Mouse (Mus musculus) left cerebral cortex, adult 11 months (tissue): Measurements from ENCODE around the gene 4930548H24Rik.
A peak's percentile ranks its signal among the peaks of the same experiment; 100 is the strongest.
"Not testable (repeated sequence)": the region's sequence is repeated elsewhere in the genome, so short reads cannot be mapped to it uniquely, and the experiment has no call there.

Source experiments
- DNase-seq: peaks from one replicate; pipeline ENCODE4 v3.0.0; 2022; ENCODE audit warnings: low spot score

Gene 4930548H24Rik

GRCm38 (mm10) chr5:31485440-31485839 is at the start of gene 4930548H24Rik:
Gene 4930548H24Rik, plus strand, starts transcription at chr5:31485740.
- DNase-seq = no peak

GRCm38 (mm10) chr5:31451336-31451735 is 34.2 kb upstream of the 4930548H24Rik start:
- no peak for DNase-seq

- DNase-seq = peak; percentile 91
Measured at GRCm38 (mm10) chr5:31451878-31452561, 33.5 kb upstream of the 4930548H24Rik start, which contains the start of gene Zfp512. Gene Zfp512, plus strand, starts transcription at chr5:31452431.

GRCm38 (mm10) chr5:31452562-31452878 is 33.0 kb upstream of the 4930548H24Rik start:
- no peak for DNase-seq

GRCm38 (mm10) chr5:31452886-31453410 is 32.6 kb upstream of the 4930548H24Rik start:
- no peak for DNase-seq

- DNase-seq = no peak
Measured at GRCm38 (mm10) chr5:31467798-31468197, 17.7 kb upstream of the 4930548H24Rik start.

GRCm38 (mm10) chr5:31469711-31470110 is 15.8 kb upstream of the 4930548H24Rik start:
- no peak for DNase-seq

GRCm38 (mm10) chr5:31470334-31470733 is 15.2 kb upstream of the 4930548H24Rik start:
- DNase-seq = no peak

- DNase-seq = no peak
Measured at GRCm38 (mm10) chr5:31480536-31480935, 5.0 kb upstream of the 4930548H24Rik start.

- DNase-seq = no peak
Measured at GRCm38 (mm10) chr5:31487889-31488288, 2.3 kb downstream of the 4930548H24Rik start.

- DNase-seq = no peak
Measured at GRCm38 (mm10) chr5:31489116-31489769, 3.7 kb downstream of the 4930548H24Rik start.

GRCm38 (mm10) chr5:31492031-31492430 is 6.5 kb downstream of the 4930548H24Rik start:
- no peak for DNase-seq

- peak; percentile 85 for DNase-seq
Measured at GRCm38 (mm10) chr5:31494513-31495297, 9.2 kb downstream of the 4930548H24Rik start, which contains the start of gene Gpn1. Gene Gpn1, plus strand, starts transcription at chr5:31494741.

- no peak for DNase-seq
Measured at GRCm38 (mm10) chr5:31504843-31505242, 19.3 kb downstream of the 4930548H24Rik start.

GRCm38 (mm10) chr5:31512481-31512880 is 26.9 kb downstream of the 4930548H24Rik start:
- no peak for DNase-seq

- no peak for DNase-seq
Measured at GRCm38 (mm10) chr5:31520556-31520955, 35.0 kb downstream of the 4930548H24Rik start.

- peak; percentile 68 for DNase-seq
Measured at GRCm38 (mm10) chr5:31526354-31527116, 41.0 kb downstream of the 4930548H24Rik start, which contains the start of gene Slc4a1ap. Gene Slc4a1ap, plus strand, starts transcription at chr5:31526995.

- no peak for DNase-seq
Measured at GRCm38 (mm10) chr5:31527117-31527680, 41.7 kb downstream of the 4930548H24Rik start.

GRCm38 (mm10) chr5:31527707-31528106 is 42.2 kb downstream of the 4930548H24Rik start, which contains the start of gene Supt7l:
Gene Supt7l, minus strand, starts transcription at chr5:31527807.
- not testable (repeated sequence) for DNase-seq

- no peak for DNase-seq
Measured at GRCm38 (mm10) chr5:31528560-31528959, 43.0 kb downstream of the 4930548H24Rik start.

GRCm38 (mm10) chr5:31535228-31535627 is 49.7 kb downstream of the 4930548H24Rik start:
- DNase-seq = no peak
